Mouse (Mus musculus): ENCODE results near the gene Clec4g.

GRCm38 (mm10) chr8:3690774-3691173, 29.7 kb downstream of the Clec4g start:
- TF ChIP-seq POLR2A (IDR thresholded peaks at IDR 0.05; ENCODE audit: extremely low read depth, insufficient read depth, low read length) (no peak), CTCF (IDR thresholded peaks at IDR 0.05; ENCODE audit: low read depth, low read length) (no peak)

Measured in liver, adult 2 months (tissue).